Mouse (Mus musculus): ENCODE measurements at regions not wholly inside any gene's neighbourhood (a gene's known extent, or its start where the extent isn't known, plus 50 kb on each side); places are given as distances from the start of the nearest gene placed in this dataset.

- TF ChIP-seq POLR2A (IDR thresholded peaks at IDR 0.05; ENCODE audit: low read depth, low read length) (no peak), CTCF (conservative IDR thresholded peaks at IDR 0.05; ENCODE audit: insufficient read depth, insufficient read length, low read depth, low read length) (no peak)
Observed at GRCm38 (mm10) chr6:31058961-31059360, 100.1 kb upstream of the Klf14 start.

Data from kidney, adult 2 months (tissue).